Mouse (Mus musculus) bone marrow macrophage, adult 2 months (primary cell): ENCODE measurements around the gene Rpusd3.

Experiments used
- CTCF ChIP-seq: IDR thresholded peaks from 2 replicates; pipeline ENCODE4 v1.5.1; 2012; ENCODE audit warnings: low read depth, mild to moderate bottlenecking, low read length, moderate library complexity
- POLR2A ChIP-seq: IDR thresholded peaks from 2 replicates; pipeline ENCODE4 v1.6.1; 2012; ENCODE audit warnings: mild to moderate bottlenecking, low read depth, low read length, borderline replicate concordance

GRCm38 (mm10) chr6:113447639-113448038, 28.5 kb upstream of the Rpusd3 start:
- TF ChIP-seq CTCF = no peak
- TF ChIP-seq POLR2A = no peak
